Mouse (Mus musculus): ENCODE measurements around the gene Fam131c.

DNA sequence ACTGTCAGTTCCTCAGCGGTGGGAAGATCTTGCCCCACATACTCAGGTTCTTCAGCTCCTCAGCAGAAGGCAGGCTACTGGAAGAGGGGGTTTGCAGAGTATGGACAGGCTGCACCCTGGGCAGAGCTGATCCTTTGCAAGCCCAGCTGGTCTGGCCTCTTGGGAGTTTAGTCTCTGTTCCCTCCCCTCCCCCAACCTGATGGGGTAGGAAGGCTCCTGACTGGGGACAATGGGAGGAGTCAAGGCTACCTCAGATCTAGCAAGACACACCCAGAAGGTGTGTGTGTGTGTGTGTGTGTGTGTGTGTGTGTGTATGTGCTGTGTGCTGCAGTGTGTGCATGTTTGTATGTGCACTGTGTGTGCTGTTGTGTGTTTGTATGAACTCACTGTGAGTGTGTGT, 29.2 kb upstream of the Fam131c start:
- no peak for TF ChIP-seq CTCF (conservative IDR thresholded peaks at IDR 0.05; ENCODE audit: low read length)
- no peak for TF ChIP-seq NANOG (IDR thresholded peaks at IDR 0.05; ENCODE audit: borderline replicate concordance, low read length)
